Mouse (Mus musculus): ENCODE measurements around the gene Cdc42se2.

Cdc42se2 gene

DNA sequence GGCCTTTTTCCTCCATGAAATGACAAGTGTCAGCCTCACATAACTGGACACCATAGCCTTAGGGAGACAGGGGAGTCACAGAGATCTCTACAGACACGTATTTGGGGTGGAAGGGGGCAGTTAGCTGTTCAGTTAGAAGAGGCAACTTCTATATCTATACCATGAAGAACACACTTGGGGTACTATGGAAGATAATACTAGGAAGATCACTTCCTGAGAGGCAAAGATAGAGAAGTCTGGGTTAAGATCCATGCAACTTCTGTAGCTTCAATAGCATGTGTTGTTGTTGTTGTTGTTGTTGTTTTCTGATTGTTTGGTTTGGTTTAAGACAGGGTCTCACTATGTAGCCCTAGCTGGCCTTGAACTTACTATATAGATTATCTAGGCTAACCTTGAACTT lies 5.7 kb upstream of the Cdc42se2 start:
- DNase-seq (ENCODE audit: extremely low read depth, low read depth, low spot score): no peak

DNA sequence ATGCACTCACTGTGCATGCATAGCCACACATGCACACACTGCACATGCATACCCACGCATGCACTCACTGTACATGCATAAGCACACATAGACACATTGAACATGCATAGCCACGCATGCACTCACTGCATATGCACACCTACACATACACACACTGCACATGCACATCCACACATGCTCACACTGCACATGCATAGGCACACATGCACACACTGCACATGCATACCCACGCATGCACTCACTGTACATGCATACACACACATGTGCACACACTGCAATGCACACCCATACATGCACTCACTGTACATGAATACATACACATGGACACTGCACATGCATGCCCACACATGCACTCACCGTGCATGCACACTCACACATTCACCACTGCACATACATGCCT lies 4.0 kb upstream of the Cdc42se2 start:
- no peak for DNase-seq (ENCODE audit: extremely low read depth, low read depth, low spot score)

DNA sequence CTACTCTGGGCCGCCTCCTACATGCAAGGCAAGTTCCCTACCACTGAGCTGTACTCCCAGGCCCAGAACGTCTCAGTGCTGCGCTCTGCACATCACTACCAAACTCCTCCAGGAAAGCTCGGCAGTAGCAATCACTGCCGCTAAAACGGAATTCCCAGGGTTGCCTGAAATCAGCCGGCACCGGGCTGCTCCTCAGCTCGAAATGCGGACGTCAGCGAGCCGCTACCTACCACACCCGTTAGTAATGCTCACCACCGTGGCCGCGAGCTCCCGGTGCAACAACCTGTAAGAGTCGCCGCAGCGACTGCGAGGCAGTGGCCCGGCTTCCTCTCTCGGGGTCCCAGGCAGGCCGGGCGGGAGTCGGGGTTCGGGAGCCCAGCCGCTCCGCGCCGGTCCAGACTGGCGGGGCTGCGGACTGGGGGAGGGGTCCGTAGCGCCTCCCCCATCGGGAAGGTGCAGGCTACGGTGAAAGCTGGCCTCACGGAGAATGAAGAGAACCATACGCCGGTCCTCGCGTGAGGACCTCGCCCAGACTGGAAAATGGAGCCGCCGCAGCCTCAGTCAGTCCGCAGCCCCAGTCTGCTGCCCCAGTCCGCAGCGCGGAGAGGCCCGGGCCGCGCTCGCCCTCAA lies 502 bp downstream of the Cdc42se2 start:
- no peak for DNase-seq (ENCODE audit: extremely low read depth, low read depth, low spot score)

DNA sequence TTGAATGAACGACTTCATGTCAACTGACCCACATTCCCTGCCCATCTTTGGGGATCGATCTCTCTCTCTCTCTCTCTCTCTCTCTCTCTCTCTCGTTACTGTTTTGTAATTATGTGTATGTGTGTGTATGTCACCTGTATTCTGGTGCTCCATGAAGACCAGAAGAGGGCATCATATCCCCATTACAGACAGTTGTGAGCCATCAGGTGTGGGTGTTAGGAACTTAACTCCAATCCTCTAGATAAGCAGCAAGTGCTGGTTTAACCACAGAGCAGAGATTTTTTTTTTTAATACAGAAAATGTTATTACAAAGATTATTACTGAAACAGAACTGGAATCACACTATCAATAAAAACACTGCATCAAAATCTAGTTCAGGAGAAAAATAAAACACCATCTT lies 1.9 kb downstream of the Cdc42se2 start:
- DNase-seq (ENCODE audit: extremely low read depth, low read depth, low spot score): no peak

DNA sequence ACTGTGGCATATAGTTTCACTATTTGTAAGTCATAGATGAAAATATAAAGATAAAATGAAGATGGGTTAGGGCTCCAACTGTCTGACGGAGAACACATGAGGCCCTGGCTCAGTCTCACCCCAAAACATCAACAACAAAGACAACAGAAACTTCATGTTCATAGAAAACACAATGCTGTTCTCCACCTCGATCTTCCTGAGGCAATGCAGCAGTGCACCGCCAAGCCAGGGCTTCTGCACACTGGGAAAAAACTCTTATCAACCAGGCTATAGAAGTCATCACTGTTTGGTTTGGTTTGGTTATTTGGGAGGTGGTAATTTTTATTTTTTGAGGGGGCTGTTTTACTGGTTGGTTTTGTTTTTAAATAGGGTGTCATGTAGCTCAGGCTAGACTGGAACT lies 3.0 kb downstream of the Cdc42se2 start:
- no peak for DNase-seq (ENCODE audit: extremely low read depth, low read depth, low spot score)

DNA sequence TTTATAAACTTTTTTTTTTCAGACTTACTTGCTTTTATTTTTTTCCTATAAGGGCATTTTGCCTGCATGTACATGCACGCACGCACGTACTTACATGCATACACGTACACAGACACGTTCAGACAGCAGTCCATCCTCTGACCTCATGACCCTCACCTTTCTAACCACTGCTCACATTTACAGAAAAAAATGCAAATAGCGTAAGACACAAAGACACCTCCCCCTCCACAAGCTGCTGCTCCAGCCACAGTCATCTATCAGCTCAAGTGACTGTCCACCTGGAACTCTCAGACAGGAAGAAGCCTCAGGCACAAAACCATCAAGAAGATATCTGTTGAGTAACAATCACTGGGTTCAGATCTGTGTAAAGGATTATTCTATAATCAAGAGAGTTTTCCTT lies 5.2 kb downstream of the Cdc42se2 start:
- no peak for DNase-seq (ENCODE audit: extremely low read depth, low read depth, low spot score)

DNA sequence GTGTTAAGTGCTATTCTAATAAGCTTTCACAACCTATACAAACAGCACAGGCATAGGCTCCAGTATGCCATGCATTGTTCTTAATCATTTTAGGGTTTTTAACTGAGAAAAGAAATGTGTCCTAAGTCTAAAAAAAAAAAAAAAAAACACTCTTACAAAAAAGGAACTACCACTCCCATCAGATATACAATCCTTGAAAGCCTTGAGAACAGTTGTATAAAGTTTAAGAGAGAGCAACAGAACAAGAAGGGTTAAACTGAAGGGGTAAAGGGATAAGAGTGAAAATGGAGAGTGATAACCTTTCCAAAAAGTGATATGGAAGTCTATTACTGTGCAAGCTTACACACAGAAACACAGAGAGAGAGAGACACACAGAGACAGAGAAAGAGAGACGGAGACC lies 7.5 kb downstream of the Cdc42se2 start:
- no peak for DNase-seq (ENCODE audit: extremely low read depth, low read depth, low spot score)

DNA sequence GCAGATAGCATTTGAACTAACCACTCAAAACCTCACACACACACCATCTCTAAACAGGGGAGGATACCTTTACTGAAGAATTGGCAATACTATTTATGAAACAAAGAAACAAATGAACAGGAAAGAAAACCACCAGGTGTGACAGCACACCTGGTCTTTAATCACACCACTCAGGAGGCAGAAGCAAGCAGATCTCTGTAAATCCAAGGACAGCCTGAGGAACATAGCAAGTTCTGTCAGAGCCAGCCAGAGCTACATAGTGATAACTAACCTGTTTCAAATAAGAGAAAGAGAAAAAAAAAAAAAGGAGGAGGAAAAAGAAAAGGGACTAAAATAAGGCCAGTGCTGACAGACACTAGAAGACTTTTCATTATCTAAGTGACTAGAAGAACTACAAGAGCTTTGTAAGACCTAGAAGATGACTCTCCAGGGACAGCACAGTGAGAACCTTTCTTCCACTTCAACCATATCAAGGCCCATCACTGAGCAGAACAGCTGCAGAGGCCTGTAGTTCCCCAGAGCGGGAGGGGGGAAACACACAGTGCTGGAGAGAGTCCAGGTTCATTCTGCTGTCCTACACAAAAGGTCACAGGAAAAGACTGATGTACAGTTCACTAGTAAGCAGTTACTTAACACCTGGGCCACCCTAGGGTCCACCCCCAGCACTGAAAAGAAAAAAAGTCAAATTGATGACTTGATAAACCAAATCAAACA lies 9.2 kb downstream of the Cdc42se2 start:
- DNase-seq (ENCODE audit: extremely low read depth, low read depth, low spot score): no peak

DNA sequence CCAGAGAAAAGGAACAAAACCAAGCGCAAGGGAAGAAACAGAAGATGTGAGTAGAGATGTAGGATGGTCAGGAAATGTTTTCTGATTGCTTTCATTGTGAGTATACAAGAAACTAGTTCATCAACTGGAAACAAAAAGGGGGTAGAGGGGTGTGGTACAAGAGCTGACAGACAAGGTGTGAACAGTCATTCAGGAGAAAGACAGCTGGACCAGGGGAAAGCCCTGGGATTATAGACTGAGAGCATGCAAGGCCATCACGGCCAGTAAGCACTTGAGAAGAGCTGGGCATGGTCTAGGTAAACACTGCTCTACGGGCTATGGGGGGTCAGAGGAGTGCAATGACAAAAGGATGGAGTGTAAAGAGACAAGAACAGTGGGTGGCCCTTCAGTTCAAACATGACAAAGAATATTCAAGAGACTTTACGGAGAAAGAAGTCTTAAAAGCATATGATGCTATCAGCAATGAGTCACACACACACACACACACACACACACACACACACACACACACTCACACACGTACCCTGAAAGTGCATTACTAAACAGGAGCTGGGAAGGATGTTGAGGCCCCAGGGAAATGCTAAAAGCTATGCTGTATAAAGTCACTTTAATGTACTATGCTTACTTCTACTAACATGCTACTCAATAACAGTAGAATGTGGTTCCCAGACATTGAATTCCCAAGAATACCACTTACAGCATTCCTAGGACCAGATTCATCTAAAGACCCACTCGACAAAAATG lies 9.9 kb downstream of the Cdc42se2 start:
- DNase-seq (ENCODE audit: extremely low read depth, low read depth, low spot score): no peak

DNA sequence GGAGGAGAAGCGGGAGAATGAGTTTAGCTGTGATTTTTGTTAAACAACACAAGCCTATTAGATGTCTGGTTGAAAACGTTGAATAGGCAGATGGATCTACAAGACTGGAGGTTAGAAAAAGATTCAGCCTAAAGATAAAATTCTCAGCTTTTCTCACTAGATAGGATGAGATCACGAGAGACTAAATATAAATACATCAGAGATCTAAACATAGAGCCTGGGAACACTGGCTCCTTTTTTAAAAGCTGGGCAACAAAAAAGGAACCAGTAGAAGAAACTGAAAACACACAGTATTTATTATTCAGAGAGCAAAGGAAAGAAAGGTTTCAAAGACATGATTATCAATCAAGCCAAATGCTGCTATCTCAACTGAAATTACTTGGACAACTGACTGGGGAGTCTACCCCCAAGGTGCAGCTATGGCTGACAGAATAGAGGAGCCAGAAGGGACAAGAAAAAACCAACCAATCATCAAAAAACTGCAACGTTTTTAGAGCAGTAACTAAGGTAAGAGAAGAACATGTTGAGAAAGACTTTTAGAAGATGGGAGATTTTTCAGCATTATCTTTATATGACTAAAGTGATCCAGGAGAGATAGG lies 10.6 kb downstream of the Cdc42se2 start:
- DNase-seq (ENCODE audit: extremely low read depth, low read depth, low spot score): no peak

DNA sequence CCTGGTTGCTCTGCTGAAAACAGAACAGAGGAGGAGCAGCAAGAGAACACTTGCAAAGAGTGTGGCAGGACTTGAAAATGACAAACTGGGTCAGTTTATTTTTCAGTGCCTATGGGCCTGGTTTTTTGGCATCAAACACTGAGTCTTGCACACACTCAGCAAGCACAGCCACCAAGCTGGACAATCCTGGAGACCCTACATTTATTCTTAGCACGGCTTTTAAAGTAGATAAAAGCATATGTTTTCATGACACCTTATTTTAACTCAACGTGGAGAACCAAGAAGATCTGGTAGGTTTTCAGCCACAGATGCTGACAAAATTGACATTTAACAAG lies 11.1 kb downstream of the Cdc42se2 start:
- no peak for DNase-seq (ENCODE audit: extremely low read depth, low read depth, low spot score)

DNA sequence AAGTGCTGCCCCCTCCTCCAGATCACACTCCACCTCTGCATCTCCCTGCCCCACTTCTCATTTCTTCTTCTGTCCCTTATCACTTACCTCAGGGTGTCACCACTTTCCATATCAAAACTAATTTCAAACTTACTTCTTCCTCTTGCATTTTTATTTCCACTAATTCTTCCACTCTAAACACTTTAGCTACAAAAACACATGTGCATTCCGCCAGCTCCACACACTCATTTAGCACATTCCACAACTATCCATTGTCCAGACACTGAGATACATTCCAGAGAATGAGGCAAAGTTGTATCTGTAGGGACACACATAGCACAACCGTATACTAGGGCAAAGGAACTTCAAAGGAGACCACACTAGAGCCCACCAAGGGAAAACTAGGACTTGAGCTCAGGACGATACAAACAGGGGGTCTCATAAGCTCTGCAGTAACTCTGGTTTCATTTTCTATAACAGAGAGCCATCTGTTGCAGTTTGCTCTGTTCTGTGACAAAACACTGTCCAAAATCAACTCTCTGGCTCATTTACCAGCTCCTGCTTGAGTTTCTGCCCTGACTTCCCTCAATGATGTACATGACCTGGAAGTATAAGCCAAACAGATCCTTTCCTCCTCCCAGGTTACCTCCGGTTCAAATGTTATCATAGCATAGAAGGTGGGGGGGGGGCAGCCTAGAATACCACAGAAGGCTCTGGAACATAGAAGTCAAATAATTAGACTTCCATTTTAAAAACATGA lies 11.7 kb downstream of the Cdc42se2 start:
- DNase-seq (ENCODE audit: extremely low read depth, low read depth, low spot score): no peak

DNA sequence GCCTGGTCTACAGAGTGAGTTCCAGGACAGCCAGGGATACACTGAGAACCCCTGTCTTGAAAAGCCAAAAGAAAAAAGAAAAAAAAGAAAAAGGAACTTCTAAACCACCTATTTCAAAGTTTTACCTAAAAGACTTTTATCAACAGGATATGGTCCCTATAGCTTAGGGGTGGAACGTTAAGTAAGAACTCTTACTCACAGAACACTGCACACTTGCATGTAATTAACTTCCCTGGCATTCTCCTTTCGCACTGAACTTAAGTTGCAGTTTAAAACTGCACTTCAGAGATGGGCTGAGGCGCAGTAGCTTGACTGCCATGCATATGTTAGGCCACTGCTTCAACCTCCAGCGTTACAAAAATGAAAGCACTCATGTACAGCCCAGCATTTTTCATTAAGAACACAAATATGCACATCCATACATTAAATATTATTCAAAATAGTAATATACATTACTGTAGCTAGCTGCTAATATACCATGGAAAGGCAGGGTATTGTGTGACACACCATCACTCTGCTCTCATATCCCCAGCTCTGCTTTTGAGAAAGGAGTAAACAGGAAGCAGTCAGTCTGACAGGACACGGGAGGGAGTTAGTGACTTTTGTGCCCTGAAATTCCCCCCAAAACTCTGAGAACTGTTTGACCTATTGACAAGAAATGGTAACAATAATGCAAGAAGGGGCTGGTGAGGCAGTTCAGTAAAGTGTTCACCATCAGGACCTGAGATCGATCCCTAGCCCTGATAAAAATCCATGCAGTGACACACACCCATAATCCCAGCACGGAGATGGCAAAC lies 13.0 kb downstream of the Cdc42se2 start:
- no peak for DNase-seq (ENCODE audit: extremely low read depth, low read depth, low spot score)

DNA sequence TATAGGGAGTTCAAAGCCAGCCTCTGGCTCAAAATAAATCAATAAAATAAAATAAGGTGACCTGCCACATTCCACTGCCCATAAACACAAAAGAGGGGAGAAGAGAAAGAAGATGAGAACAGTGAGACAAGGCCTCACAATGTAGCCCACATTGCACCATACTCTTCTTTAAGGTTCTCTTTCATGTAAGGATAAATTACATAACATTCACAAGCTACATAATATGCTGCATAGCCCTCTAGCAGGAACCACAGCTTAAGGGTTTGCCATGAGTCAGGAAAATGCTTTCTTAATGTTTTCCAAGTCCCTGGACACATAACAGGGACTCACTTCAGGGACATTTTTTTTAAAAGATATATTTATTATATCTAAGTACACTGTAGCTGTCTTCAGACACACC lies 15.9 kb downstream of the Cdc42se2 start:
- DNase-seq (ENCODE audit: extremely low read depth, low read depth, low spot score): no peak

DNA sequence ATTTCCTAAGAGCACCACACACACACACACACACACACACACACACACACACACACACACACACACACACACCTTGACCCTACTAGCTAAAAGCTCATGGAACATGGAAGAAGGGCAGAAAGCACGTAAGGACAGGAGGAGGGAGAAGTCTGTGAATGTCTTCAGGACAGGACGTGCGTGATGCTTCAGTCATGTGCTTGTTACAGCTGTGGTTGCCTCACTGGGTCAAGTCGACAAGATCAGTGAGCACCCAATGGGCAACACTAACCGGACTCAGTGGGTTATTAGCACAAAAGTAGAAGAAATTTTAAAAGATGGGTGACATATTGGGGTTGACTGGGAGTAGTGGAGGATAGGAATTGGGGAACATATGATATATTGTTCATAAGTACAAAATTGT lies 17.6 kb downstream of the Cdc42se2 start:
- no peak for DNase-seq (ENCODE audit: extremely low read depth, low read depth, low spot score)

DNA sequence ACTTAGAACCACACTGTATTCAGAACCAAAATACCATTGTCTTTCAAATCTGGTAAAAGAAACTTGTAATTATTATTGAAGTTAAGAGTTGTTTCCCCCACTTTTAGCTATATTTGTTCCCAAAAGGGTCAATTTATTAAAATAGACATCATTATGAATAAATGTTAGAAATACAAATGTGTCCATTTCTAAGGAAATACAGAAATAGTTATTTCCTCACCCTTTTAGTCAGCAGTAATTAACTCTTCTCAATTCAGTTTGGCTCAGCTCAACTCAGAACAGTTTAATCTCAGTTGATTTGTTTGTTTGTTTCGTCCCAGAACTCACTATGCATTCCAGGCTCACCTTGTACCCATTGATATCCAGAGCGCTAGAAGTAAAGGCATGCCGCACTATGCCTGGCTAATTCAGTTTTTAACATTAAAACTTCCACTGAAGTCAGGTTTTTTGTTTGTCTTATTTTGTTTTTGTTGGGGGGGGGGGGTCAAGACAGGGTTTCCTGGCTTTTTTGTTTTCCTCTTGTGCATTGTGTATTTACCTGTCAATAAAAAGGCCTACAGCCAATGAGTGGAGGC lies 19.3 kb downstream of the Cdc42se2 start:
- DNase-seq (ENCODE audit: extremely low read depth, low read depth, low spot score): no peak

DNA sequence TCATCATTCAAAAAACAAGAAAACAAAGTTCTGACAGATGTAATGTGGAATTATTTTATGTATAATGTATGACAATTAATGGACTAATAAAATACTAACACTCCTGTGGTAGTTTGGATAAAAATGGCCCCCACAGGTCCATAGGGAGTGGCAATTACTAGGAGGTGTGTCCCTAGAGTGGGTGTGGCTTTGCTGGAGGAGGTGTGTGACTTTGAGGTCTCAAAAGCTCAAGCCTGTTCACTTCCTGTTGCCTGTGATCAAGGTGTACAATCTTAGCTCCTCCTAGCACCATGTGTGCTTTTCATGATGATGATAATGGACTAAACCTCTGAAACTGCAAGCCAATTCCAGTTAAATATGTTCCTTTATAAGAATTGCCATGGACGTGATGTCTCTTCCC lies 22.7 kb downstream of the Cdc42se2 start:
- no peak for DNase-seq (ENCODE audit: extremely low read depth, low read depth, low spot score)

DNA sequence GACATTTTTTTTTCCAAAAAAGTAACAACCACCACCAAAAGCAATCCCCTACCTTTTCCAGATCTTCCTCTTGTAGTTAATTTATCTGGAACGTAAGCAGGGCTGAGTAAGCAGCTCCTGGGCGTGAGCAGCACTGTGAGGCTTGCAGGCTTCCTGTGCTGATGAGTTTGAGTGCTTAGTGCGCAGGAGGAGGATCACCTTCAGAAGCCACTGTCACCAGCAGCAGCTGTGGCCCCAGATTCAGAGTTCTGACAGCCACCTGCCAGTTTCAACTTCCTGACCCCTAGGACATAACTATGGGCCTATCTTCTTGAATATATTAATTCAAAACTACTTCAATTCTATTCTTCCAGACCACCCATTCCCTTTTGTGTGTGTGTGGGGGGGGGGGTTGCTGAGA lies 23.4 kb downstream of the Cdc42se2 start:
- DNase-seq (ENCODE audit: extremely low read depth, low read depth, low spot score): no peak

DNA sequence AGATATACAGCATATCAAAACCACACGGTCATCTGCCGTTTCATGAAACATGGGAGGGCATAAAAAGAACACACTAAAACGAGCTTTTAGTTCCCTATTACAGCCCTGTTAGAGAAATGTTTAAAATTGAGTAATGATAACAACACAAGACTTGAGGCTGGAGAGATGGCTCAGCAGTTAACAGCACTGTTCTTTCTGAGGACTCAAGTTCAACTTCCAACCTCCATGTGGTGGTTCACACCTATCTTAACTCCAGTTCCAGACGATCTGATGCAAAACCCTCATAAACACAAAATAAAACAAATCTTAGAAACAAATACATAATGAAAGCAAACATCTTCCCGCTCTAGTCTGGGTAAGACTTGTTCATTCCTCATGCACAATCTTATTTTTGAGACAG lies 24.7 kb downstream of the Cdc42se2 start:
- no peak for DNase-seq (ENCODE audit: extremely low read depth, low read depth, low spot score)

DNA sequence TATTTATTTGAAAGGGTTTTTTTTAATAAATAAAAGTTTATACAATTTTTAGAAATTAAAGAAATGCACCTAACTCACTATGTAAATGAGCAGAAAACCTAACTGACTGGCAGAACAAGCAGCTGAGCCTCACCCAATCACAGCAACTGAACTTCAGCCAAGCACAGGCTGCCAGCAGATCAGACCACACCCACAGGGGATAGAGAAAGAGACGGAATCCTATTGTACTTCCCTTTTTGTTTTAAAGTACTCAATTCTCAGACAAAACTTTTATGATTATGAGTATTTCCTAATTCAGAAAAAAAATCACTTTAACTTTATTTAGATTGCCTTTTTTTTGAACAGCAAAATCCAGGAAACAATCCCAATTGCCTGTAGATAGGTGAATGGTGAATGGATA lies 29.5 kb downstream of the Cdc42se2 start:
- no peak for DNase-seq (ENCODE audit: extremely low read depth, low read depth, low spot score)

Measured in fat pad, adult 2 months (tissue).